Mouse (Mus musculus): ENCODE measurements around the gene Shank3. TPM values are rescaled to one million over a fixed set of nuclear protein-coding genes. Genes with fewer than 3 reads are reported as not detected.
A peak's percentile ranks its signal among the peaks of the same experiment; 100 is the strongest.

The Shank3 gene
- total and polyA plus RNA-seq, 2 experiments from 2014 or later, result 12.6 to 63.2 TPM

DNA sequence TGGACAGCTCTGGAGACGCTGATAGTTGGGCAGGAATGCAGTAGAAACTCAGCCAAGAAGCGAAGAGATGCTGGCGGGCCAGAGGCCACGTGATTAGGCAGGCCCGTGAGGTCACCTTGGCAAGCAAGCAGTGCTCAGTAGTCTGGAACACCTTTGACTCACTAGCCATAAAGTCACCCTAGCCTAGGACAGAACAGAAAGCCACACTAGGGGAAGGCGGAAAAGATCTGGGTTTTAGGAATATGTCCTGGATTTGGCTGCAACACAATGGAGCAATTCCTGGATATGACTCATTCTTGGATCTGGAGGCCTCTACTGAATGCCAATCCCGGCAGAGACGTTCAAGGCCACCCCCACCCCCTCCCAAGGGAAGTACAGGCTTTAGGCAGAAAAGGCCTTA is 18.8 kb upstream of the Shank3 start:
- no peak for TF ChIP-seq CTCF (IDR thresholded peaks at IDR 0.05)
- Histone ChIP-seq H3K27ac (ENCODE audit: low read depth, low read length) (no peak overlapping the region), H3K36me3 (ENCODE audit: insufficient read depth, low read length) (no peaks in the 10 kb centered on the region), H3K4me1 (ENCODE audit: insufficient read depth, low read length) (peaks cover 5% of the 10 kb centered on the region), H3K27me3 (ENCODE audit: insufficient read depth, low read length) (no peaks in the 10 kb centered on the region), H3K4me3 (ENCODE audit: low read depth, low read length) (no peak overlapping the region), H3K9me3 (ENCODE audit: low read length) (no peaks in the 10 kb centered on the region), H3K9ac (replicated peaks; ENCODE audit: low read length, poor library complexity, severe bottlenecking) (no peak overlapping the region), H3K4me2 (ENCODE audit: low read depth, low read length, poor library complexity, severe bottlenecking) (no peak overlapping the region)
- ATAC-seq (ENCODE audit: low FRiP score), result no peak
- no peak for DNase-seq (ENCODE audit: low spot score)
- 79% methylated on average over 8 of the region's 8 CpGs for WGBS

DNA sequence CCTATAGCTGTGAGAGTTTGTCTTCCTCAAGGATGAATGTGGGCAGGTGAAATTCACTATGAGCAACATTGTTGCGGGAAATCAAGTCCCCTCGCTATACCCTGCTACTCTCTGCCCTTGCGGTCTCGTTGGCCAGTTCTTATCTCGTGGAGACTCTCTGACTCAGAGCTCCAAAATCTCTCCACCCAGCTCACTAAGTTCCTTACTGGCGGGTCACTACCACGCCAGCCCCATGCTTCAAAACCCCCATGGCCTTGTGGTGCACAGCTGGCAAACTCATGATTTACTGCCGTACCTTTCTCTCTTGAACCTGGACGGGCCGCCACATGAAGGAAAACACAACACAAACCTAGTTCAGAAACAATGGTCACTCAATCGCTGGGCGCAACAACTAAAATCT is 11.2 kb upstream of the Shank3 start:
- no peaks in the 10 kb centered on the region for H3K4me1 ChIP-seq (ENCODE audit: insufficient read depth, low read length)
- H3K36me3 ChIP-seq (ENCODE audit: insufficient read depth, low read length), result no peaks in the 10 kb centered on the region
- WGBS, result 84% methylated on average over 12 of the region's 12 CpGs
- H3K9me3 ChIP-seq (ENCODE audit: low read length), result no peaks in the 10 kb centered on the region
- H3K27ac ChIP-seq (ENCODE audit: low read depth, low read length), result no peak overlapping the region
- DNase-seq (ENCODE audit: low spot score), result no peak
- H3K27me3 ChIP-seq (ENCODE audit: insufficient read depth, low read length), result no peaks in the 10 kb centered on the region
- TF ChIP-seq CTCF (IDR thresholded peaks at IDR 0.05), result no peak
- H3K9ac ChIP-seq (replicated peaks; ENCODE audit: low read length, poor library complexity, severe bottlenecking), result no peak overlapping the region
- no peak overlapping the region for H3K4me2 ChIP-seq (ENCODE audit: low read depth, low read length, poor library complexity, severe bottlenecking)
- no peak for ATAC-seq (ENCODE audit: low FRiP score)
- H3K4me3 ChIP-seq (ENCODE audit: low read depth, low read length), result no peak overlapping the region

DNA sequence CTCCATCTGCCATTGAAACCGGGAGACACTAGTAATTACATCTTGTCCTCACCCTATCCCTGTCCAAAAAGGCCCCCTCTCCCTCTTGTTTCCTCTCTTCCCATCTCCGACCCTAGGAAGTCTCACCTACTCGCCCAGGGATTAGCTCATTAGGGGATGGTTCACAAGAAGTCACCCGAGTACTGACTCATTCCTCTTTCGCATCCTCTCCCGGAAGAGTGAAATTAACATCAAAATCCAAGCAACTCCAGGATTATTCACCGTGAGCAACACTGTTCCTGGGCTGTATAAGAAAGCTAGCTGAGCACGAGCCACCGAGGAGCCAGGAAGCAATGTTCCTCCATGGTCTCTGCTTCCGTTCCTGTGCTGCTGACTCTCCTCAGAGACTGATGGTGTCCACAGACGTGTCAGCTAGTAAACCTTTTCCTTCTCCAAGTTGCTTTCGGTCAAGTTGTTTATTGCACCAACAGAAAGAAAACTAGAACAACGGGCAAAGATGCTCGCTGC is 10.8 kb upstream of the Shank3 start:
- Histone ChIP-seq H3K36me3 (ENCODE audit: insufficient read depth, low read length) (no peaks in the 10 kb centered on the region), H3K27ac (ENCODE audit: low read depth, low read length) (no peak overlapping the region), H3K9ac (replicated peaks; ENCODE audit: low read length, poor library complexity, severe bottlenecking) (no peak overlapping the region), H3K27me3 (ENCODE audit: insufficient read depth, low read length) (no peaks in the 10 kb centered on the region), H3K4me1 (ENCODE audit: insufficient read depth, low read length) (no peaks in the 10 kb centered on the region), H3K9me3 (ENCODE audit: low read length) (no peaks in the 10 kb centered on the region), H3K4me3 (ENCODE audit: low read depth, low read length) (no peak overlapping the region), H3K4me2 (ENCODE audit: low read depth, low read length, poor library complexity, severe bottlenecking) (no peak overlapping the region)
- ATAC-seq (ENCODE audit: low FRiP score) (no peak), DNase-seq (ENCODE audit: low spot score) (no peak)
- 62% methylated on average over 14 of the region's 14 CpGs for WGBS
- no peak for TF ChIP-seq CTCF (IDR thresholded peaks at IDR 0.05)

DNA sequence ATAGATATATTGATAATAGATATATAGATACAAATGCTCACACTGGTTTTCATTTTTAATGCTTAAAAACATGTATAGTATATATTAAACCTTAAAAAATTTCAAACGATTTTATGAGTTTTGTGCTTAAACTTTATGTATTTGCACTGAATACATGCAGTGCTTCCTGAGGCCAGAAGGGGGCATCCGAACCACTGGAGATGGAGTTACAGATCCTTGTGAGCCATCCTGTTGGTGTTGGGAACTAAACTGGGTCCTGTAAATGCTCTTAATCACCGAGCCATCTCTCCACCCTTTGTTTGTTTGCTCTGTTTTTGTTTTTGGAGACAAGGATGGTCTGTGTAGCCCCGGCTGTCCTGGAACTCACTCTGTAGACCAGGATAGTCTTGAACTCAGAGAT is 4.5 kb upstream of the Shank3 start:
- no peaks in the 10 kb centered on the region for H3K9me3 ChIP-seq (ENCODE audit: low read length)
- no peak overlapping the region for H3K27ac ChIP-seq (ENCODE audit: low read depth, low read length)
- no peak for DNase-seq (ENCODE audit: low spot score)
- H3K36me3 ChIP-seq (ENCODE audit: insufficient read depth, low read length), result no peaks in the 10 kb centered on the region
- no peak for ATAC-seq (ENCODE audit: low FRiP score)
- peak; percentile 53 for TF ChIP-seq CTCF (IDR thresholded peaks at IDR 0.05)
- WGBS, result 84% methylated on average over 4 of the region's 4 CpGs
- no peak overlapping the region for H3K9ac ChIP-seq (replicated peaks; ENCODE audit: low read length, poor library complexity, severe bottlenecking)
- no peaks in the 10 kb centered on the region for H3K27me3 ChIP-seq (ENCODE audit: insufficient read depth, low read length)
- no peak overlapping the region for H3K4me2 ChIP-seq (ENCODE audit: low read depth, low read length, poor library complexity, severe bottlenecking)
- H3K4me1 ChIP-seq (ENCODE audit: insufficient read depth, low read length), result no peaks in the 10 kb centered on the region; the same call in 1 of the 2 replicates
- no peak overlapping the region for H3K4me3 ChIP-seq (ENCODE audit: low read depth, low read length)

DNA sequence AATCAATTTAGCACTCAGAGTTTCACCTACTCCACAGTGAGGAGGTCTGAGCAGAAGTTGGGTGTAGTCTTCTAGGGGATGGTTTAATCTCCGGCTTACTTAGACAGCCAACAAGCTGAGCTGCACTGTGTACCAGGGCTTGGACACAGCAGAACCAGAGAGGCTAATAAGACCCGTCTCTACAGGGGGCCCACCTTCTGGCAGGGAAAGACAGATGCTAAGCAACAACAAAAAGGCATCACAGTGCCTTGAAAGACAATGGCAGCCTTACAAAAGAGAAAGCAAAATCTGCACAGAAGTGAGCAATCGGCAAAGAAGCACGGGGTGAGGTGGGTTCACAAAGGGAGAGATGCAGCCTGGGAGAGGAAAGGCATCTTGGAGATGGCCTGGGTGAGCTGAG is 3.3 kb upstream of the Shank3 start:
- no peak overlapping the region for H3K4me3 ChIP-seq (ENCODE audit: low read depth, low read length)
- no peak overlapping the region for H3K27ac ChIP-seq (ENCODE audit: low read depth, low read length)
- no peaks in the 10 kb centered on the region; the same call in 1 of the 2 replicates for H3K4me1 ChIP-seq (ENCODE audit: insufficient read depth, low read length)
- H3K4me2 ChIP-seq (ENCODE audit: low read depth, low read length, poor library complexity, severe bottlenecking), result no peak overlapping the region
- H3K27me3 ChIP-seq (ENCODE audit: insufficient read depth, low read length), result no peaks in the 10 kb centered on the region
- peak; percentile 28 for DNase-seq (ENCODE audit: low spot score)
- WGBS, result 16% methylated on average over 4 of the region's 4 CpGs
- TF ChIP-seq CTCF (IDR thresholded peaks at IDR 0.05), result no peak
- H3K9ac ChIP-seq (replicated peaks; ENCODE audit: low read length, poor library complexity, severe bottlenecking), result no peak overlapping the region
- H3K9me3 ChIP-seq (ENCODE audit: low read length), result no peaks in the 10 kb centered on the region
- H3K36me3 ChIP-seq (ENCODE audit: insufficient read depth, low read length), result no peaks in the 10 kb centered on the region
- no peak for ATAC-seq (ENCODE audit: low FRiP score)

DNA sequence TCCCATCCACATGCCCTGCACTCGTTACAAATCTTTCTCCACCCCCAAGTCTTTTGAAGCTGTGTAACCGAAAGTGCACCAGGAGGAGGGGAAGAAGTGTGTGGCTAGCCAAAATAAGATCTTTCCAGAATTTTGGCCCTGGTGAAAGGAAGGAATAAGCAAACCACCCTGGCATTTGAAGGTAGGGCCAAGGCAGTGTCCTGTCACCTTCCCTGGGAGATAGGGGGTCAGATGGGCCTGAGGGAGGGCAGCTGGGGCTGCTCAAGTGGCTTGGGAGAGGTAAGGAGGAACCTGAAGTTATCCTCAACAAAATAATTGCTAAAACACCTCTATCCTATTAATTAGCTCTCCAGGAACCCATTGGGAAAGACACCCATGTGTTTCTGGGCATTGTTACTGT is 2.6 kb upstream of the Shank3 start:
- H3K4me1 ChIP-seq (ENCODE audit: insufficient read depth, low read length), result no peaks in the 10 kb centered on the region; the same call in 1 of the 2 replicates
- no peak for TF ChIP-seq CTCF (IDR thresholded peaks at IDR 0.05)
- 30% methylated on average over 2 of the region's 2 CpGs for WGBS
- no peak overlapping the region for H3K9ac ChIP-seq (replicated peaks; ENCODE audit: low read length, poor library complexity, severe bottlenecking)
- no peak overlapping the region for H3K4me2 ChIP-seq (ENCODE audit: low read depth, low read length, poor library complexity, severe bottlenecking)
- H3K36me3 ChIP-seq (ENCODE audit: insufficient read depth, low read length), result no peaks in the 10 kb centered on the region
- H3K4me3 ChIP-seq (ENCODE audit: low read depth, low read length), result no peak overlapping the region
- no peak overlapping the region for H3K27ac ChIP-seq (ENCODE audit: low read depth, low read length)
- H3K27me3 ChIP-seq (ENCODE audit: insufficient read depth, low read length), result no peaks in the 10 kb centered on the region
- DNase-seq (ENCODE audit: low spot score) (no peak), ATAC-seq (ENCODE audit: low FRiP score) (no peak)
- no peaks in the 10 kb centered on the region for H3K9me3 ChIP-seq (ENCODE audit: low read length)
